Mouse (Mus musculus) forebrain, embryonic 10.5 days (tissue): ENCODE measurements around the gene Kynu. TPM values are rescaled to one million over a fixed set of nuclear protein-coding genes. Genes with fewer than 3 reads are reported as not detected.

Source experiments
- polyA plus RNA-seq: library from polyadenylated mRNA; unstranded; fragments of >200 nt; fragmentation: Nextera tagmentation; extraction: Ambion mirVana; gene quantifications from 2 replicates; pipeline ENCODE4 v1.2.1, GENCODE M21; 2016

The Kynu gene
- polyA plus RNA-seq, 1 experiment from 2014 or later, result 1.5 TPM

Other genes starting within 250 kb of the Kynu start
- gene Arhgap15, start 193.5 kb downstream of the Kynu start, polyA plus RNA-seq, result 0.30 and 0.49 TPM in 2 replicates